Mouse (Mus musculus): ENCODE measurements at regions not wholly inside any gene's neighbourhood (a gene's known extent, or its start where the extent isn't known, plus 50 kb on each side); places are given as distances from the start of the nearest gene placed in this dataset.

GRCm38 (mm10) chr6:100109351-100109750 lies 177.9 kb downstream of the Rybp start:
- TF ChIP-seq POLR2A (IDR thresholded peaks at IDR 0.05; ENCODE audit: insufficient read depth, low read depth, low read length) (no peak), CTCF (IDR thresholded peaks at IDR 0.05) (no peak), EP300 (IDR thresholded peaks at IDR 0.05; ENCODE audit: insufficient read depth, low read depth, low read length) (no peak)
